Mouse (Mus musculus): ENCODE measurements around the gene Twf2. TPM values are rescaled to one million over a fixed set of nuclear protein-coding genes. Genes with fewer than 3 reads are reported as not detected.
A peak's percentile ranks its signal among the peaks of the same experiment; 100 is the strongest.

The Twf2 gene
- polyA plus RNA-seq, 1 experiment from 2014 or later = 60.9 TPM

DNA sequence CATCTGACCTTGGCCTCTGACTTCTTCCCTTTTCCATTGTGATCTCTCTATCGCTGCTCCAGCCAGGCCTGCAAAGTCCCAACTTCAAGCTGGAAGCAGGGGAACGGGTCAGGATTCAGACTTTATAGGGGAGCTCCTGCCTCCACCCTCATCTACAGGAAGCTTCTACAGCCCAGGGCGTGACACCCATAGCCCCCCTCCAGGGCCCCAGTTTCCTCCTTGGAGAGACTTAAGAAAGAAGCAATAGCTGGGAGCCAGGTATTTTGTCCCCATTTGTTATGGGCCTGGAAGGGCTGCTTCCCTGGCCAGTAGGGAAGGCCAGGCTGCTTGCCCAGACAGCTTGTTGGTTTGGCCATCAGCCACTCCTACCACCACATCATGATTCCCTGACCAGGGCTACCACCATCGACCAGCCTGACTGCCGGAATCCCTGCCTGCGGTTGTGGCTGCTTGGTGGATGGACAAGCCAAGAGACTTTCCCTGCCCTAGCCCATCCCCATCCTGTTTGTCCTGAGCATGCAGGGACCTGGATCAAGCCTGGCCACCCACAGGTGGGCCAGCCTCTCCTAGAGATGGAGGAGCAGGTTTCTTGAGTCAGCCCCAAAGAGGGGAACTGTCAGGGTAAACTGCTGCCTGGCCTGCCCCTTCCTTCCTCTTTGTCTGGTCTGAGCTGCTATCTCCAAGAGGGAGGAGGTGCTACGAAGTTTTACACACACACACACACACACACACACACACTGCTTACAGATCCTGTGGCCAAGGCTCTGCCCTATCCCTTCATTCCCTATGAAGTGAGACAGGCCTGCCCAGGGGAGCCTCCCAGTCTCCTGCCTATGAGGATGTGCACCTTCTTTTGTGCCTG lies 1.3 kb downstream of the Twf2 start:
- no peaks in the 10 kb centered on the region for H3K36me3 ChIP-seq
- peak overlapping the region; percentile 10; the same call in 1 of the 2 replicates for H3K27ac ChIP-seq
- H3K9me3 ChIP-seq = no peaks in the 10 kb centered on the region
- peak overlapping the region; percentile 70 for H3K4me2 ChIP-seq (replicated peaks)
- H3K9ac ChIP-seq = peak overlapping the region; percentile 76
- peaks cover 25% of the 10 kb centered on the region for H3K4me1 ChIP-seq
- no peak for ATAC-seq (ENCODE audit: low FRiP score, low read depth)
- no peaks in the 10 kb centered on the region for H3K27me3 ChIP-seq (replicated peaks)
- WGBS = 77% methylated on average over 7 of the region's 7 CpGs
- H3K4me3 ChIP-seq = peak overlapping the region; percentile 66; the same call in 1 of the 2 replicates

DNA sequence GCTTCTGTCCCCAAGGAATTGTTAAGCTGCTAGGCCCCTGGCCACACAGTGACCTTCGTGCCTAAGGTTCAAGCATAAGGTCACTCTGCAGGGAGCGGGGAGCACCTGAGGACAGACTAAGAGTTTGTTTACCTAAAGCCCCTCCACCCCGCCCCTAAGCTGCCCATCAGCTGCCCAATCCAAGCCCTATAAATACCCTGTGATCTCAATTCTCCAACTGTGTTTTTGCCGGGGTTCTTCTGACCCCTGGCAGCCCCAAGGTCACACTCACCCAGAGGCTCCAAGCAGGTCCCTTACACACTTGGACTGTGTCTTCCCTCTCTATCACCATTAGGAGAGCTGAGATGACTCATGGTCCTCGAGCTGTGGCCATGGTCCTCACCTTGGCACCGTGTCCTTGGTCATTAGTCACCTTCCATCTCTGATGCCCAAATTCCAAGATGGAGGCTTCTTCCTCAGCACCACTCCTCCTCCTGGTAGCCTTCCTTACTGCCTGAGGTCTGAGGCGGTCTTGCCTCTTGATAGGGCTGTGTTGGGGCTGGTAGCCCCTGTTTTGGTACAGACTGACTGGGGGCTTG lies 2.9 kb downstream of the Twf2 start:
- Histone ChIP-seq H3K4me3 (no peak overlapping the region), H3K27me3 (replicated peaks) (no peaks in the 10 kb centered on the region), H3K9ac (no peak overlapping the region), H3K4me2 (replicated peaks) (no peak overlapping the region), H3K27ac (no peak overlapping the region), H3K36me3 (no peaks in the 10 kb centered on the region), H3K9me3 (no peaks in the 10 kb centered on the region), H3K4me1 (peaks cover 21% of the 10 kb centered on the region)
- ATAC-seq (ENCODE audit: low FRiP score, low read depth) = no peak
- 83% methylated on average over 7 of the region's 7 CpGs for WGBS

DNA sequence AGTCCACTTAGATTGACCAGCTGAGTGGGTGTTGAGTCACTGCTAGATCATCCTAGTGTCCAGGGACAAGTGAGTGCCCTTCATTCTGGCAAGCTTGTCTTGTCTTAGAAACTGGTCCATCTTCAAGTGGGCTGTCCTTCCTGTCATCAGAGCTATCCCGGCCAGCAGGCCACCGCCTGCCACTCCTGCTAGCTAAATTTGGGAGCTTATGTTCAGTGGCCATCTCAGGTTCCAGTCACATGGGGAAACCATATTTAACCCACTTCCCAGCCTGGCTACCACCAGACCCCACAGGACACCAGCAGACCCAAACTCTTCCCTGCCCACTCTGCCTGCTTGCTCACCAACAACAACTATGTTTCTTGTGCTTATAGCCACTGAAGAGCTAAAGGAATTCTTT lies 3.6 kb downstream of the Twf2 start:
- no peak overlapping the region for H3K27ac ChIP-seq
- H3K4me2 ChIP-seq (replicated peaks) = no peak overlapping the region
- H3K27me3 ChIP-seq (replicated peaks) = no peaks in the 10 kb centered on the region
- no peak overlapping the region for H3K4me3 ChIP-seq
- no peak for ATAC-seq (ENCODE audit: low FRiP score, low read depth)
- H3K9me3 ChIP-seq = no peaks in the 10 kb centered on the region
- H3K9ac ChIP-seq = no peak overlapping the region
- peaks cover 26% of the 10 kb centered on the region for H3K4me1 ChIP-seq
- 82% methylated on average over 2 of the region's 2 CpGs for WGBS
- no peaks in the 10 kb centered on the region for H3K36me3 ChIP-seq

DNA sequence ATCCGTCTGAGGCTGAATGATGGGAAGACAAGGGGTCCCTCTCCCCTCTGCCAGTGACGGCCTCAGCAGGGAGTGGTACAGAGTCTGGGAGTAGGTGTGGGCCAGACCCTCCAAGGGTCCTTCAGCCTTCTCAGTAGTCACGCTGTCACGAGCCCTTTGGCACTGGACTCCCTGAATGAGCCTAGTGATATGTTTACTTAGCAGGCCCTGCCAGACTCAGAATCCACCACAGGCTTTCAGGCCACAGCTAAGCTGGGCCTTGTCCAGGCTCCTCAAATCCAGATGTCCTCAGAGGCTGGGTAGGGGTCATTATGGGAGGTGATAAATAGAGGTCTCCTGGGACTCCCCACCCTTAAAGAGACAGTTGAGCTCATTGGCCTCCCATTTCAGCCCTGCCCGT lies 5.3 kb downstream of the Twf2 start:
- WGBS = 78% methylated on average over 5 of the region's 5 CpGs
- H3K36me3 ChIP-seq = peaks cover 10% of the 10 kb centered on the region
- ATAC-seq (ENCODE audit: low FRiP score, low read depth) = no peak
- H3K4me2 ChIP-seq (replicated peaks) = no peak overlapping the region
- no peak overlapping the region for H3K9ac ChIP-seq
- H3K4me3 ChIP-seq = no peak overlapping the region
- H3K9me3 ChIP-seq = no peaks in the 10 kb centered on the region
- H3K4me1 ChIP-seq = peaks cover 33% of the 10 kb centered on the region
- H3K27ac ChIP-seq = no peak overlapping the region
- no peaks in the 10 kb centered on the region for H3K27me3 ChIP-seq (replicated peaks)

DNA sequence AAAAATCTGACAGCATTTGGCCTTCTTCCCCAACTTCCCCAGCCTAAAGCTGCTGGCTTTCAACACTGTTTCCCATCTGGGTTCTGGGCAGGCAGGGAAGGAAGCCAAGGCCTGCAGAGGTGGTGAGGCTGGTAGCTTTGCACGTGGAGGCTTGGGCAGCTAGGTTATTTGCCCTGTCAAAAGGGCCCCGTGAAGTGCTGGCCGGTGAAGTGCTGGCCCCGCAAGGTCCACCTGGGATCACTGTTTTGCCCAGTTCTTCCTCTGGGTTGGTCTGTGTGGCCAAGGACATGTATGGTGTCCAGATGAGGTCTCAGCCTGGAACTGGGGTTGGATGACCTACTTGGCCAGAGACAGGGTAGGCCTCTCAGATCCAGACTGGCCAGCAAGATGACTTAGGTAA lies 7.0 kb downstream of the Twf2 start:
- 94% methylated on average over 4 of the region's 4 CpGs for WGBS
- Histone ChIP-seq H3K9me3 (no peaks in the 10 kb centered on the region), H3K4me1 (peaks cover 16% of the 10 kb centered on the region), H3K36me3 (peaks cover 27% of the 10 kb centered on the region), H3K27me3 (replicated peaks) (no peaks in the 10 kb centered on the region), H3K4me3 (no peak overlapping the region), H3K27ac (no peak overlapping the region), H3K9ac (no peak overlapping the region), H3K4me2 (replicated peaks) (no peak overlapping the region)
- ATAC-seq (ENCODE audit: low FRiP score, low read depth) = no peak

DNA sequence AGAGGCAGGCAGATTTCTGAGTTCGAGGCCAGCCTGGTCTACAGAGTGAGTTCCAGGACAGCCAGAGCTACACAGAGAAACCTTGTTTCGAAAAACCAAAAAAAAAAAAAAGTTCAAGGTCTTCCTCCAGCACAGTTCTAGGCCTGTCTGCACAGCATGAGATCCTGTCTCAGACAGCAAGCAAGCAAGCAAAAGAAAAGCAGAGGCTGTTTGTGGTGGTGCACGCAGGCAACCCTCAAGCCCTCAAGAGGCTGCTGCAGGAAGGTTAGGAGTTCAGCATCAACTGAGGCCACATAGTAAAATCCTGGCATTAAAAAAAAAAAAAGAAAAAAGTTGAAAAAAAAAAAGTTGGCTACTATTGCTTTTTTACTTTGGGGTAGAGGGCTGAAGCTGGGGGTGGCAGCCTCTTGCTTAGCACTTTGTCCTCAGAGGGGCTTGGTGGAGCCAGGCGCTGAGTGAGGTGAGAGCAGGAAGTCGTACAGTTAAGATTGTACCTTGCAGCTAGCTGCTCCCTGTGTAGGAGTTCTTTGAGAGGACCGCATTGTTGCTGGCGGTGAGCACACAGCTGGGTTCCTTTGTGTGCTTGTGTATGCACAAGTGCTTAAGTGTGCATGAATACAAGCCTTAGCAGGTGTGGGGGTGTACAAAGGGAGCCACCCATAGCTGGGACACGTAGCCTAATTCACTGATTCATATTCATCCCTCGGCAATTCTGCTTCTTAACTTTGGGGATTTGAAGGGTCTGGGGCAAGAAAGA lies 8.1 kb downstream of the Twf2 start:
- Histone ChIP-seq H3K27me3 (replicated peaks) (no peaks in the 10 kb centered on the region), H3K36me3 (peaks cover 30% of the 10 kb centered on the region), H3K27ac (no peak overlapping the region), H3K4me2 (replicated peaks) (peak overlapping the region; percentile 59), H3K4me3 (no peak overlapping the region), H3K9ac (peak overlapping the region; percentile 38; the same call in 1 of the 2 replicates), H3K9me3 (no peaks in the 10 kb centered on the region), H3K4me1 (peaks cover 12% of the 10 kb centered on the region)
- ATAC-seq (ENCODE audit: low FRiP score, low read depth) = 0 out of 2 replicates have a peak, but pooled peaks have one; percentile 30
- WGBS = 33% methylated on average over 9 of the region's 9 CpGs

DNA sequence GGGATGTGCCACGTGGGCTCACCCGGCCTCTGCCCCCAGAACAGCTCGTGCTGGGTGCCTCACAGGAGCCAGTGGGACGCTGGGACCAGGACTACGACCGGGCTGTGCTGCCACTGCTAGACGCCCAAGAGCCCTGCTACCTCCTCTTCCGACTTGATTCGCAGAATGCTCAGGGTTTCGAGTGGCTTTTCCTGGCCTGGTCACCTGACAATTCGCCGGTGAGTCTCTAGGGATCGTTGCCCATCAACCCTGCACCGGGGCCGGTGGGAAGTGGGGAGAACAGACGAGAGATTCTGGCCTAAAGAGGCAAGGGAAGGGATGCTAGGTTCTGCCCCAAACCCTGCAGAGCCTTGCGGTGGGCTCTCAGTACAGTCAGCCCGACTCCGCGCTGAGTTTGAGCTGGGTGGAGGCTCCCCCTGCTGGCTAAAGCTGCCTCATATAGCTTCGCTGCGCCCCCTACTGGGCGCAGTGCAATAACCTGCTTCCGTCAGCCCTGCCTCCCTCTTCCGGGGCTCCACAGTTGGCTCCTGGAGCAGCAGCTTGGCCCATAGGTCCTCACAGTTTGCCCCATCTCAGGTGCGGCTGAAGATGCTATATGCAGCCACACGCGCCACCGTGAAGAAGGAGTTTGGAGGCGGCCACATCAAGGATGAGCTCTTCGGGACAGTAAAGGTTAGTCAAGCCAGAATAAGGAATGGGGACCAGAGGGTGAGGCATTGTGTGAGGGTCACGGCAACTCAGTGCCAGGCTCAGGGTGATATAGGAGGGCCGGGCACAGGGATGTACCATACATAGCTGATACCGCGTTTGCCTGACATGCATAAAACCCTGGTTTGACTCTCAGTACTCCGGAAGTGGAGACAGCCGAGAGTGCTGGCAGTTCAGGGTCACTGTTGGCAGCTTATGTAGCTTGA lies 9.0 kb downstream of the Twf2 start:
- Histone ChIP-seq H3K36me3 (peaks cover 30% of the 10 kb centered on the region), H3K4me2 (replicated peaks) (peak overlapping the region; percentile 59), H3K27me3 (replicated peaks) (no peaks in the 10 kb centered on the region), H3K4me3 (peak overlapping the region; percentile 15), H3K4me1 (peaks cover 12% of the 10 kb centered on the region), H3K27ac (no peak overlapping the region; the same call in 1 of the 2 replicates), H3K9me3 (no peaks in the 10 kb centered on the region), H3K9ac (peak overlapping the region; percentile 38; the same call in 1 of the 2 replicates)
- peak; percentile 86 for ATAC-seq (ENCODE audit: low FRiP score, low read depth)
- 18% methylated on average over 37 of the region's 37 CpGs for WGBS

DNA sequence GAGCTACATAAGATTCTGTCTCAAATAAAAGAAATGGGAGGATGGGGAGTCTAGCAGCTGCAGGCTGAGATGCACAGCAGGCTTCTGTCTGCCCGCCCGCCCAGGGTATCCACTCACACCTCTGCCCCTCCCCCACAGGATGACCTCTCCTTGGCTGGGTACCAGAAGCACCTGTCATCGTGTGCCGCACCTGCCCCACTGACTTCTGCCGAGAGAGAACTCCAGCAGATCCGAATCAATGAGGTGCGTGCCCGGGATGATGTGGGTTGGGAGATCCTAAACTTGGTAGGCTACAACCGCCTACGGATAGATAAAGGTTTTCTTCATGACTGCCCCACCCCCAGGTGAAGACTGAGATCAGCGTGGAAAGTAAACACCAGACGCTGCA lies 9.7 kb downstream of the Twf2 start:
- WGBS = 87% methylated on average over 12 of the region's 12 CpGs
- H3K9me3 ChIP-seq = no peaks in the 10 kb centered on the region
- H3K27me3 ChIP-seq (replicated peaks) = no peaks in the 10 kb centered on the region
- no peak overlapping the region; the same call in 1 of the 2 replicates for H3K4me2 ChIP-seq (replicated peaks)
- no peak overlapping the region for H3K4me3 ChIP-seq
- peaks cover 12% of the 10 kb centered on the region for H3K4me1 ChIP-seq
- ATAC-seq (ENCODE audit: low FRiP score, low read depth) = no peak
- no peak overlapping the region for H3K9ac ChIP-seq
- H3K27ac ChIP-seq = no peak overlapping the region
- H3K36me3 ChIP-seq = peaks cover 30% of the 10 kb centered on the region

DNA sequence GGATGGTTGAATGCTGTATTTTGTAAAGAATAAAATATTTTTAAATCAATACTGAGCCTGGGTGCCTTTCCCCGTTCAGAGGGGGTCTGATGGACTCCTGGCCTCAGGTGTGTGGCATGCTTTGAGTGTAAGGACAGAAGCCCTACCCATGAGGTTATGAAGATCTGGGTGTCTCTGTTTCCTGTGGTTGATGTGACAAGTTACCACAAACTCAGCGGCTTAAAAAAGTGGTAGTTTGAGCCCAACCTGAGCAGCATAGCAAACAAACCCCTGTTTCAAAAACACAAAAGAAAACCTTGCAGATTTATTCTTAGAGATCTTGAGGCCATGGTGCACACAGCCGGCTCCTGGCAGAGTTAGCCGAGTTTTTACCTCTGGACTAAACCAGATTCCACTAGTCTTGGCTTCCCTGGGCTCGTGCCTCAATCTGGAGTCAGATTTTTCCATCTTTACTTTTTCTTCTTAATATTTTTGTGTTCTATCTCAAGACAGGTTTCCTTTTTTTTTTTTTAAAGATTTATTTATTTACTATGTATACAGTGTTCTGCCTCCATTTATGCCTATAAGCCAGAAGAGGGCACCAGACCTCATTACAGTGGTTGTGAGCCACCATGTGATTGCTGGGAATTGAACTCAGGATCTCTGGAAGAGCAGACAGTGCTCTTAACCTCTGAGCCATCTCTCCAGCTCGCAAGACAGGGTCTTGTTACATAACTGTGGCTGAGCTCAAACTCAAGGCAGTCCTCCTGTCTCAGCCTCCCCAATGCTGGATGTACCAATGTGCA lies 12.6 kb downstream of the Twf2 start:
- Histone ChIP-seq H3K4me3 (no peak overlapping the region), H3K4me1 (peaks cover 12% of the 10 kb centered on the region), H3K9me3 (no peaks in the 10 kb centered on the region), H3K4me2 (replicated peaks) (no peak overlapping the region), H3K27me3 (replicated peaks) (no peaks in the 10 kb centered on the region), H3K9ac (no peak overlapping the region), H3K36me3 (peaks cover 30% of the 10 kb centered on the region), H3K27ac (no peak overlapping the region)
- ATAC-seq (ENCODE audit: low FRiP score, low read depth) = no peak
- WGBS = 84% methylated on average over 6 of the region's 6 CpGs

DNA sequence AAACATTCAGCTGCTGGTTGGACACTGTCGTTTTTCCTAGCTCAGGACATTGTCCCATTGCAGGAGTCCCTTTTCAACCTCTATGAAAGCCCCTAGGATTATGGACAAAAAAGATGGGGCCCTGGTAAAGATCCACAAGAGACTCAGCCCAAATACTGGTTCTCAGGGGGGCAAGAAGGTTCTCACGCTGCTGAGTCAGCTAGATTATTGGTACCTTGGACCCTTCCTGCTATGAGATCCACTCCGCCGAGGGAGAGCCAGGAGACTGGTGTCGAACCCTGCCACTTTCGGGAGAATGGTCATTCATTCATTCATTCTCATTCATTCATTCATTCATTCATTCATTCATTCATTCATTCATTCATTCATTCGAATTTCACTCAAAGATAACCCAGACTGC lies 14.1 kb downstream of the Twf2 start:
- Histone ChIP-seq H3K4me1 (peaks cover 4% of the 10 kb centered on the region; the same call in 1 of the 2 replicates), H3K4me2 (replicated peaks) (no peak overlapping the region), H3K27ac (no peak overlapping the region), H3K9me3 (no peaks in the 10 kb centered on the region), H3K4me3 (no peak overlapping the region), H3K9ac (no peak overlapping the region), H3K36me3 (peaks cover 30% of the 10 kb centered on the region), H3K27me3 (replicated peaks) (no peaks in the 10 kb centered on the region)
- WGBS = 88% methylated on average over 7 of the region's 7 CpGs
- no peak for ATAC-seq (ENCODE audit: low FRiP score, low read depth)
